Mouse (Mus musculus) A20 (cell line): Measurements from ENCODE around the gene Myo1e.

Experiments
- DNase-seq: peaks from one replicate; pipeline ENCODE4 v3.0.0-alpha.2; 2011; ENCODE audit warnings: low read depth, low spot score

The Myo1e gene

DNA sequence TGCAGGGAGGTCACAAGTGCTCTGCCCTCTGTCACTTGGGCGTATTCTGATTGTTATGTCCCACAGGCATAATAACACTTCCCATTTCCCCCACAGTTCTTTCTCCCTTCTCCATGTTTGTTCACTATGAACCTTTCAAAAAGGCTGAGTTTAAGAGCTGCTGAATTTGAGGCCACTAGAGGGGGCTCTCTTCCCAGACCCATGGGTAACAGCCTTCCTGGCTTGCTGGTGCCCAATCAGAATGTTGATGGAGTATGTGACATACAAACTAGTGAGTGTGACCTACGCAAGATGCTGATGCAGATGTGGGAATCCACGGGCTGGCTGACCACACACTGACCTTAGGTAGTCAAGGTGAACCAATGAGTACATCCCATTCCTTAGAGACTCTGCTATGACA, 201.6 kb downstream of the Myo1e start:
- DNase-seq: peak; percentile 43

DNA sequence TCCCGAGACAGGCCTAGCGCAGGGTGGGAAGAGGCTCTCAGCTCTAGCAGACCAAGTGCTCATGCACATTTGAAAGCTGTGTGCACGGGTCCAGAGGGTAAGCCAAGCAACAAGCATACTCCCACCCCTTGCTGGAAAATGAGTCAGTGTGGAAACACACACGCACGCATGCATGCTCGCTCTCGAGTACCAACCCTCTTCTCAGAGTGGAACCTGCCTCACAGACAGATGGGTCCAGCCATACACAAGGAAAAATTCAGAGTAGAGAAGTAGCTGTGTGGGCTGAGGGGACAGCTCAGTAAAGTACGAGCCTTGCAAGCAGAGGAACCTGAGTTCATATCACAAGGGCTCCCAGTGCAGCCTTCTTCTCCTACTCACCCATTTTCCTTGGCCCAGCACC, 202.6 kb downstream of the Myo1e start:
- DNase-seq: no peak

DNA sequence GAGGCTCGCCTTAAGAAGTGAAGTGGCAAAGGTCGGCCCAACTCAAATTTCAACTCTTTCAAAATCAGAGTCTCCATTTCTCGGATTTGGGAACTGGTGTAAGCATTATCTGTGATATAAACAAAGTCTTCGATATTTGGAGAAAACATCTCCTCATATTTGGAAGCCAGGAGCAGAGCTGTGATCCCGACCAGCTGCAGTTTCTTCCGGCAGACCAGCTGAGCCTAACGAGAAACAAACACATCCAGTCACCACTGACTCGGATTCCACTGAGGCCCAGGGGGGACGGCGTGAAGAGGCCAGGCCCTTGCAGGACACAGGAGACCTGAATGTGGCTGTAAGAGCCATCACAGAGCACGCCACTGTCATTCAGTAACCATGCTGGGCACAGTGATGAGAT, 203.5 kb downstream of the Myo1e start:
- no peak for DNase-seq

DNA sequence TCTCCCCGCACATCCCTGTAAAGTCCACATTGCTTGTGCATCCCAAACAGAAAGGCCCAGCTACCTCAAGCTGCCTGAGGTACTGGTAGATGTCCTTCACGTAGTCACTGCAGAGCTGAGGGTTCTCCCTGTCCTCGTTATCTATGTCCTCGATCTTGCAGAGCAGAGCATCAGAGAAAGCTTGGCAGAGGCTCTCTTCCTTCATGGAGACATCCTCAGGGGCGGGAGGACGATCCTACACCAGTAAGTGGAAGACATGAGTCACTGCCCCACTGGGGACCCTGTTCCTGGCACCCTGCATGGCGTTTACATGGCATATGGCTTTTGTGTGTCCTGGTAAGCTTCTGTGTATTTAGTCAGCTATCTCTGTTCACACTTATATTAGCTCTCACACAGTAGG, 205.9 kb downstream of the Myo1e start:
- DNase-seq: no peak

DNA sequence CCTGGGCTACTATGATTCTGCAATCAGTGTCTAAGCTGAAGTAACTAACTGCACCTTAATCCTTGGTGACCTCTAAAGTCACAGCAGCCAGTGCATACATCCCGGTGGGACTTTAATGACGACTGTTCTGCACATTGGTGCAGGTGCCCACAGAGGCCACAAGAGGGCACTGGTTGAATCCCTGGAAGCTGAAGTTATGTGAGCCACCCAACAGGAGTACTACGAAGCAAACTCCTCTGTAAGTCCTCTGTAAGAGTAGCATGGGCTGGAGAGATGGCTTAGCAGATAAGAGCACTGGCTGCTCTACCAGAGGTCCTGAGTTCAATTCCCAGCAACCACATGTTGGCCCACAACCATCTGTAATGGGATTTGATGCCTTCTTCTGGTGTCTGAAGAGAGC, 209.3 kb downstream of the Myo1e start:
- peak; percentile 62 for DNase-seq

DNA sequence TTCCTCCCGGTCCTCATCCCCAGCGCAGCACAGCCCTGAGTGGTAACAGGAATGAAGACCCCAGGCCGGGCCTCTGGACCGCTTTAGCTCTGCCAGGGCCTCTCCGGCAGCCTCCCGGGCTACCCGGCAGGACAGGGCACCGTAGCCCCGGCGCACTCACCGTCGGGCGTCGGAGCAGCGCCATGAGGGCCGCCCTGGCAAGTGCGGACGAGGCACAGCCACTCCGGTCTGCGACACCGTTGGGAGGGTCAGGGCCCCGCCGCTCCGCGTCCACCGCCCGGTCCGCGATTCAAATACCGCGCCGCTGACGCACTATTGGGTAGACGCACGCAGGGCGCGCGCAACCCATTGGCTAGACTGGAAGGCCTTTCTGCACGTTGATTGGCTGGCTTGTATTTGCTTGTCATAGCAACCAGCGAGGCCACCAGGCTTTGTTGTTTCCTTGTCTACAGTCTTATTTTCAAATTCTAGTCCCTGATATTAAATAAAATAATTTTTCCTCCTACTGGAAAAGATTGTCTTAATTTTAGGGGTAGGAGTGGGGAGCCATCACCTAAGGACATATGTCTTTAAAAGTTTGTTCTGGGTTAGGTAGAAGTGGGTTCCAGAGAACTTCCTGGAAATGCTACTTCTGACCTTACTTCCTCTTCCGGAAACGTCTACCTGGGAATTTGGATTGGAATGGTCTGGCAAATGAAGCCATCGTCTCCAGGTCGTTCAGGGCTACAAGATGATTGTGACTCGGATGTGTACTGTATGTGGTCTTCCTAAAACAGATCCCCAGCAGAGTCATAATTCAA, 214.3 kb downstream of the Myo1e start, which contains the start of gene Ccnb2:
Gene Ccnb2 (minus strand): TSS at position 291 of the 800 bp plus-strand sequence.
- DNase-seq: peak; percentile 95

DNA sequence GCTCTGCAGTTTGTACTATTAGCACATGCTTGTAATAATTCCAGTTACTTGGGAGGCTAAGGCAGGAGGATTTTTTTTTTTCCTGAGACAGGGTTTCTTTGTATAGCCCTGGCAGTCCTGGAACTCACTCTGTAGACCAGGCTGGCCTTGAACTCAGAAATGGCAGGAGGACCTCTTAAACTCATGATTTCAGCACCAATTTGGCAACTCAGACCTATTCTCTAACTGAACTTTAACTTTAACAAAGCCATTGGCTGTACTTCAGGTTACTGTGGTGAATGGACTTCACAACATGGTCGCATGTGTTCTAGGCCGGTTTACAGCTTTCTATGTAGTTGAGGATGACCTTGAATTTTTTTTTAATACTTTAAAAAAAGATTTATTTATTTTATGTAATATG, 215.5 kb downstream of the Myo1e start:
- no peak for DNase-seq

DNA sequence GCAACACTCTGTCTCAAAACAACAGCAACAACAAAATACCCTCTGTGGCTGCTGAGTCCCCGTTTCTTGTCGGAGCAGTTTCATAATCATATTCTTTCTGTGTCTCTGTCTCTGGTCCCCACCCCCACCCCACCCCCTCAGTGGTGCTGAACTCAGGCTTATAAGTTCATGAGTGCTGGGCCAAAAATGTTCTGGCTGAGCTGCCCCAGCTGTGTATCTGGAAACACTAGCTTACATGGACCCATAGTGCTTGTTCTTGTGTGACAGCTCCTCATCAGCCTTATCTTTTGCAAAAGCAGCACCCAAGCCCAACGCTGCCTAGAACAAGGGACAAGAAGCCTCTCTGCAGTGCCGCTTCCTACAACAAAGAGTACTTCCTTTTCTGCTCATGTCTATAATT, 232.8 kb downstream of the Myo1e start:
- DNase-seq: no peak

DNA sequence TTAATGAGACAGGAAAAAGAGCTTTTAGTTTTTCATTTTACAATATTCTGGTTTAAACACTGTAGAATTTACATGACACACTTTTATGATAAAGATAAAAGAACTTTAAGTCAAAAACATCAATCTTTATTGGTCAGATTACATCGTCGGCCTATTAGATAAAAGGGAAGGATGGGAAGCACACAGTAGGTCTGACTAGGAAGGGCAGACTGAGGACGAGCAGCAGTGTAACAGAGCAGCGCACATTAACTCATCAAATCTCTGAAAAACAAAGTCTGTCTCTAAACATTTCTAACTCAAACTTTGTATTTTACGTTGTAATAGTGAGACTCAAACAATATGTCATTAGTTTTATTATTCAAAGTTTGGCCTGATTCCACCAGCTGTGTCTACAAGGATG, 241.9 kb downstream of the Myo1e start:
- DNase-seq: no peak
